Mouse (Mus musculus) liver, adult (tissue): ENCODE measurements around the gene Tssc4.

Experiments used
- GATA4 ChIP-seq: IDR thresholded peaks from 2 replicates; pipeline ENCODE4 v1.6.1; 2014; ENCODE audit warnings: mild to moderate bottlenecking, low read length; ENCODE audit not compliant: insufficient replicate concordance

The Tssc4 gene

DNA sequence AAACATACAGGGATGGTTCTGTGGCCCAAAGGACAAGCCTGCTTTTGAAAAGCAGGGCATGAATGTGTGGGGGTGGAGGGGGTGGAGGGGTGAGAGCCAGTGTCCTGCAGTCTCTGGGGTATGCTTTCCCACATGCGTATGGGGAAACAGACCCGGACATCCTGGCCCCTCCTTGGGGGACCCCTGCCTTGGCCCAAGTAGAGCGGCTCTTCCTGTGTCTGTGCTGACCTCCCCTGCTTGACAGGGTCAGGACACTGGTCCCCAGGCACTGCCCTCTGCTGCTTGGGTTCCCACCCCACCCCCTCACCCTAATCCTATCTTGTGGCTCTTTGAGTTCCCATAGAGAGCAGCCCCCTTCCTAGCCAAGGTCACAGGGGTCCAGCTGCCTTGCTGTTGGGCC is 40.6 kb downstream of the Tssc4 start:
- TF ChIP-seq GATA4 = no peak

DNA sequence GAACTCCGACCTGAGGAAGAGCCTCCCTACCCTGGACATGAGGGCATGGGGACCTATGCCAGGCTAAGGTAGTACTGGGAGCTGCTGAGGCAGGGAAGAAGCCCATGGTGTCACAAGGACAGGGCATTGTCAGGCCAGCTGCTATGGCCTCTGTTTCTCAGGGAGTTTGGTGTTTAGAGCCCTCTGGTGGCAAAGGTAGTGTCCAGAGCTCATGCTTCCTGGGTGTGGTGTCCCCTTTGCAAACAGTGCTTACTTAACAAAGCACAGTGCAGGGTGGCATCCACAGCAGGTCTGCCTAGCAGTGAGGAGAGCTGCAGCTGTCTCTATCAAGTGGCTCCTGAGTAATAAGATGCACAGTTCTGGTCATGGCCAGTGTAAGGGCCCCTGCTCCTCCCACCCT is 41.8 kb downstream of the Tssc4 start:
- no peak for TF ChIP-seq GATA4

DNA sequence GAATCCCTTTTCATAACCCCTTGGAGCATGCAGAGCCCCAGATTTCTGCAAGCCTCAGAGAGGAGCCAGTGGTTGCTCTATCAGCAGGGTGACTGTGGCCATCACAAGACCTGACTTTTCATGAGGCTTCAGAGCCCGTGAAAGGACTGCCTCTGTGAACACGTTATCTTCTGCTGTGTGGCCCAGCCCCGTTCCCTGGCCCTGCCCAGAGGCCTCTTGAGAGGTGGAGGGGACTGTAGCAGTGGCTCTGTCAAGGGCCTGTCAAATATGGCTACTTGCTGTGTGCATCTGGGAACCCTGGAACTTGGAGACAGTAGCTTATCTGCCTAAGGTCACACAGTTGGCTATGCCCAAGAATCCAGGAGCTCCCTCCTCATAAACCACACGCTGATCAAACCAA is 42.7 kb downstream of the Tssc4 start:
- no peak for TF ChIP-seq GATA4

DNA sequence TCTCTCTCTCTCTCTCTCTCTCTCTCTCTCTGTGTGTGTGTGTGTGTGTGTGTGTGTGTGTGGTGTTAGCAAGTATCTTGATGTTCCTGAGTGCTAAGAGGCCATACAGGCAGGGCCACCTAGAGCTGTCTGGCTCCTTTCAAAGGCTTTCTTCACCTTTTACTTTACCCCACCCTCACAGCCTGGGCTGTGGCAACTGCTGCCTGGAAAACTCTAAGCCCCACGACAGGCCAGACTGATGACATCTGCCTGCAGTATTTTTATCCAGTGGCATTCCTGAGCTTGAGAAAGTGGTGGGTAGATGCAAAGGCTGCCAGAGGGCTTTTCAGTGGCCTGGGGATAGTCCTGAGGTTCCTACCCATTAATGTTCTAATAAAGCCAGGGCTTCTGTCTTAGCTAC is 43.3 kb downstream of the Tssc4 start:
- no peak for TF ChIP-seq GATA4

DNA sequence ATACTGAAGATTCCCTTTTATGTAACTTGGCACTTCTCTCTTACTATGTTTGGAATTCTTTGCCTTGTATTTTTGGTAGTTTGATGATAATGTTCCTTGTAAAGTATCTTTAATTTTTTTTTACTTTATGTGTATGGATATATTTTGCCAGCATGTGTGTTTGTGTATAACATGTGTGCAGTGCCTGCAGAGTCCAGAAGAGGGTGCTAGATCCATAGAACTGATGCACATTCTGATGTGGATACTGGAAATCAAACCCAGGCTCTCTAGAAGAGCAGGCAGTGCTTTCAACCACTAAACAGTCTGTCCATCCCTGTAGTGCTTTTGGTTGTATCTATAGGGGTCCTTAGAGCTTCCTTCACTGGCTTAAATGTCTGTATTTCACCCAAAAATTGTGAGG is 45.7 kb downstream of the Tssc4 start:
- TF ChIP-seq GATA4 = no peak

DNA sequence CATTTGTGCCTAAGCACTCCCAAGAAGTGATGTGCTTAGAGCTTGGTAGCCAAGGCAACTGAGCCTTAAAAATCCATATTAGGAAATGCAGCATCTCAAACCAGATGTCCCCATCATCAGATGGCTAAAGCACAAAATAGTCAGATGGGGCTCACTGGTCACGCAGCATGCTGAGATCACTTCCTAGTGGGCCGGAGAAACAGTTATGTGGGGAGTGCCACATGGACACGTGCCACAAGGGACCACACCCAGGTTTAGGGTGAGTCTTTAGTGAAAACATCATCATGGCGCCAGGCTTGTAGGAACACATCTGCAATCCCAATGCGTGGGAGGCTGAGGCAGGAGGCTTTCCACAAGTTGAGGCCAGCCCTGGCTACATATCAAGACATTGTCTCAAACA is 47.5 kb downstream of the Tssc4 start:
- TF ChIP-seq GATA4 = no peak

DNA sequence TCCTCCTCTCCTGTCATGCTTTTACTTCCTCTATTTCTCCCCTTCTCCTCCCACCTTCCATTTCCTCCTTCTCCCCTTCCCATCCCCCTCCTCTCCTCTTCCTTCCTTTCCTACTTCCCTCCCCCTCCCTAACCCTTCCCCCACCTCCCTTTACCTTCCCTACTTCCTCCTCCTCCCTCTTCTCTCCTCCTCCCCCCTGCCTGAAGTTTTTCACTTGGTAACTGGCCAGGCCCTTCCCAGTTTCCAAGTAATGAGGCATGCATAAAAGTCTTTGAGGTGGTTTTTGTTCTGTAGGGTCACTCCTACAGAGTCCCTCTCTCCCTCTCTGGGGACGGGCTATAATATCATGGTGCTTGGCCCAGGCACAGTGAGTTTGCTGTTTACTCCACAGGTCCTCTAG is 50.4 kb downstream of the Tssc4 start:
- TF ChIP-seq GATA4 = no peak

DNA sequence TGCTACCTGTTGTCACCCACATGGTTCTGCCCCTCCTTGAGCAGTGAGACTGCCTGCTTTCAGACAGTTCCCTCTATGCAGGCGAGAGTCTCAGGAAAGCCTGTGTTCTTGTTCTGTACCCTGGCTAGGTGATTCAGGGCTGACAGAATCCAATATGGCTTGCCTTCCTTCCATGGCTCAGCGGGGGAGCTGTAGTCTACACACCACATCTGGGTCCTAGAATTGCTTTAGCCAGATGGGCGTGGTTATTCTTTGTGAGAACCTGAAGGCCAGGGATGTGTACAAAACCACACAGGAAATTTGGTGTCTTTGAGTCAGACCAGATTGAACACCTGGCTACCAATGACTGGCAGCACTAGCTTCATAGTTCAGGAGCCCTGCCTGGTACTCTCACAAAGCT is 50.8 kb downstream of the Tssc4 start:
- no peak for TF ChIP-seq GATA4
